Mouse (Mus musculus) testis, postnatal 10 days (tissue): ENCODE results near the gene Gm11214.

Experiments
- DNase-seq: peaks from one replicate; pipeline ENCODE4 v3.0.0; 2021; ENCODE audit warnings: low spot score

Gm11214 gene

DNA sequence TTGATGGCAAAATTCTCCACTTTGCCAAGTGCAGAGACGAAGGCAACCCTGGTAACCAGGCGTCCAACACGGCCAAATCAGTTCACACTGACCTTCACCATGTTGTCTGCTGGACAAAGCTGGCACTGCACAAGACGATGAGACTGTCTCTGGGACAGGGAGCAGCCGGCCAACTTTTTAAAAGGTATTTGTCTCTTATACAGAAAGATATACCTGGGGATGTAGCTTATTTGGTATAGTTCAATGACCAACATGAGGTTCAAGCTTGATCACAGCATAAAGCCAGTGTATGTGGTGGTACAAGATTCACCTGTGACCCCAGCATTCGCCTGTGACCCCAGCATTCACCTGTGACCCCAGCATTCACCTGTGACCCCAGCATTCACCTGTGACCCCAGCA is at the start of gene Gm11214:
Gm11214 (minus strand) TSS at position 101 of the 400 bp plus-strand sequence.
- no peak for DNase-seq

DNA sequence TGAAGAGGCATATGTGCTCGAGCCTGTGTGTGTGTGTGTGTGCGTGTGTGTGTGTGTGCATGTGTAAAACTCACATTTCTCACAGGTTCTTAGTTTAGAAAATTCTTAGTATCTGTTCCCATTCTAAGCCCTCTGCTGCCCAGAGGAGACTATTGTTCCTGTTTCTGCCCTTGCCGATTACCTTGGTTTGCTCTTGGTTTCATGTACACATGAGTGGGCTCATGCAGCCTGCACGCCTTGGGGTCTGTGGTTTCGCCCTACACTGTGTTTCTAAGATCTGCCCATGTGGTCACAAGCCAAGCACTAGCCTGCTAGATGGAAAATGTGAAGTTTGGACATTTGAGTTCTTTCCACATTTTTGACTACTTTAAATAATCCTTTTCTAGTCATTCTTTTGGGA is 48.7 kb upstream of the Gm11214 start:
- no peak for DNase-seq

DNA sequence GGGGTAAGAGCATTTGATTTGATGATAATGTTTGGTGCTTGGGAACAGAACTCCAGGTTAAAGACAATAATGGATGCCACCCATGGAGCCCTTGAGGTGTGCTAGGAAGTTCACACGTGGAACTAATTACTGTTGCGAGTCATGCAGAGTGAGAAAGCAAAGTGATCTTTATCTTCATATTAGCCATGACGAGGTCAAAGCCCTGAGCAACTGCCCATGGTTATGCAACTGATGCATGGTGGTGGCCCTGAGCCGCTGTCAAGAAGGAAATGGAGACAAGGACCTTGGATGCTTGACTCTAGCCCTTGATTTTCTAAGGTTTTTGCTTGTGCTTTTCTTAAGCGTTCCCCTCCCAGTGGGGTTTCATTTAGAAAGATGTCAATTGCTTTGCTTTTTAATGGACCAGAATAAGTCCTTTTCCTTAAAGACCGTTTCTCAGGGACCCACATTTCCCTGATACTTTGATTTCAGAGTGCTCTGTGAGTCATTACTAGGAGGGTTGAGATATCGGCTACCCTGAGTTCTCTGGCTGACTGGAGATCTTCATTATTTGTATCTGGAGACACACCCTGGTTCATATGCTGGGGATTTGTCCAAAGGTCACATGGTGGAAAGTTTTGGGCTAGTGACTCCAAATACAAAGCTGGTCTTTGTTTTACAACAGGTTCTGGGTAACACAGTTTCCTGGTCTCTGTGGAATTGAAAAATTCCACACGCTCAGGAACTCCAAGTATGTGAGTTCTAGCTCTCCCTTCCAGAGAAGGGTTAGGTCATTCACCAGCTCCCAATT is 47.4 kb upstream of the Gm11214 start:
- DNase-seq: no peak

DNA sequence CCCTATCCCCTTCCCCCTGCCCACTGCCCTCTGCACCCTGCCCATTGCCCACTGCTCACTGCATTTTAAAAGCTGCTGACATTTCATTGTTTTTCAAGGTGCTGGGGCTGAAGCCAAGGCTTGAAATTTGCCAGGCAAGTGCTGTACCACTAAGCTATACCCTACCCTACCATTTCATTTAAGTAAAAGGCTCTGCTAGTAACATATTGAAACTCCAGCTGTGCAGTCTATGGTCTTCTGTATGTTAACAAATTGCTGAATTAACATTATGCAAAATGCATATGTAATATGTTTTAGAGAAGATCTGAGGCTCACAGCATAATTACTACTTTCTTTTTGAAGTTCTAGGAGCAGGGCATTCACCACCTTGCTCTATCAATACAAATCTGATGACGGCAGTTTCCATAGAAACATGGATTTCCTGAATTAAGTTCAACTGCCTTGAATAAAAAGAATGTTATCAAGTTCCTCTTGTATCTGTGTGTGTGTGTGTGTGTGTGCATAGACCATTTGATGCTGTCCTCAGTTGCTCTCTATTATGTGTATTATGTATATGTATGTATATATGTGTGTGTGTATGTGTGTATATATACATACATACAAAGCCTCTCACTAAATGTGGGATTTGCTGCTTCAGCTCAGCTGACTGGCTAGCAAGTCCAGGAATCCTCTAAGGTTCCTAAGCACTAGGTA is 43.2 kb upstream of the Gm11214 start:
- DNase-seq: no peak

DNA sequence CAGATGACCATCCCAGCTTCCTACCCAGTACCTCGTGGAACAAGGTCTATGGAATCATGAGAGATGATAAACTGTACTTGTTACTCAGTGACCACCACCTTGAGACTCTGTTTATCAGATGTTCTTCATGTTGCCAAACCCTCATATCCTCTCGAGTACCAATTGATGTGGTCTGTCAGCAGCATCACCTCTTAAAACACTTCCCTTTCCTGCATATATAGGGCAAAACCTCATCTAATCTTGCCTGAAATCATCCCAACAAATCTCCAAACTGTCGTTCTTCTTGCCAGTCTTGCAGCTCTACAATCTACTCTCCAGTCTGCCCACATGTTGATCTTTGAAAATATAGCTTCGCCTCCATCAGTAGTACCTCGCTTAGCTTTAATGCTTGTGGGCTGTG is 41.1 kb upstream of the Gm11214 start:
- no peak for DNase-seq

DNA sequence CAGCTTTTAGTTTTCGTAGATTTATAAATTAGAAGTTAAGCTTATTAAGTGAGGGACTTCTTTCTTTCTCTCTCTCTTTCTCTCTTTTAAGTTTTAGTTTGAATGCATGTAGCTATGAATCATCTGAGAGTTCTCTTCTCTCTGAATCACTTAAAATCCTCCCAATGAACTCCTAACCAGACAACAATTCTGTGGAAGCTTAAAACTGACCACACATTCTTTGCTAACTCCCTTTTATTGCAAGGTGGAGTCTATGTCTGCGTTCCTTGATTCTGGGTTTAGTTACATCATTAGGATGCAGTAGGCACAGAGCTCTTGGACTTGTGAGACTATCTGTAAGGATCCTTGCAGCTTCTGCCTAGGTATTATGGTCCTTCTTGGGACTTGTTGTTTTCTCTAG is 40.5 kb upstream of the Gm11214 start:
- DNase-seq: no peak

DNA sequence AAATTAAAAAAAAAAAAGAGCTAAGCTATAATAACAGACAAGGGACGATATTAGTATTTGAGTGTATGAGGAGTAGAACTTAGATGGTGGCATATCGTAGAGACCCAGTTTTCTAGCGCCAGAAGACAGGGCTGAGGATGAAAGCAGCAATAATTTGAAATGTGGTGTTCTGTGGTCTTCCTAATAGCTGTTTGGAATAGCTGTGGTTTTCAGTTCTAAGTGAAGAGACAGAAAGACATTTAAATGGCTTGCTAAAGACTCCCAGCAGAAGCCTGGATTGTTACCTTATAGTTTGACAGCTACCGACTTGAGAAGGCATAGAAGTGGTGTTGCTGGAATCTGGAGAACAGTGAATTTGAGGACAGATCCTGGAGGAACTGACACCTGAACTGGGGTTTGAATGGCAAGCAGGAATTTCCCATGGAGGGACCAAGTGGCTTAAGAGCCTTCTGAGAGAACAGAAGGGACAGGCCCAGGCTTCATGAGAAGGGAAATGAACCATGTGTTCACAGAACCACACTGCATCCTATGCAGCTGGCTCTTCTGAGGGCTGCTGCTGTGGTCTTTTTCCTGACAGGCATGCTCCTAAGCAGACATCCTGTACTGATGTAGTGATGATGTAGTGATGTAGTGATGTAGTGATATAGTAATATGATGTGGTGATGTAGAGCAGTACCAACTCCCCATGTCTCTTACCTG is 39.0 kb upstream of the Gm11214 start:
- no peak for DNase-seq

DNA sequence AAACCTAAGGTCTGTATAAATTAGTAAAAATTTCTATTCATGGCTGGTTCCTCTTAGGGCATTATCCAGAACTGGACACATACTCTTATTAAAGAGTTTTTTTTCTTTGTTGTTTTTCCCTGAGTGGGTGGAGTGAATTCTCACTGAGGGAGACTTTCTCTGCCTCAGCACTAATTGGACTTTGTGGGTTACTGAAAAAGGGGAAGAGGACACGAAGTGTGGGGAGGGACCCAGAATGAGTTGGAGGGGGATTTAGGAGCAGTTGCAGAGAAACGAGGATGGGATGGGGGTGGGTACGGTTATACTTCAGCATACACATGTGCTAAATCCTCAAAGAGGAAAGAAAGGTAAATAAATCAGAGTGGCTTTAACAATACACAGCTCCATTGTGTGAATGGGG is 36.6 kb upstream of the Gm11214 start:
- DNase-seq: no peak

DNA sequence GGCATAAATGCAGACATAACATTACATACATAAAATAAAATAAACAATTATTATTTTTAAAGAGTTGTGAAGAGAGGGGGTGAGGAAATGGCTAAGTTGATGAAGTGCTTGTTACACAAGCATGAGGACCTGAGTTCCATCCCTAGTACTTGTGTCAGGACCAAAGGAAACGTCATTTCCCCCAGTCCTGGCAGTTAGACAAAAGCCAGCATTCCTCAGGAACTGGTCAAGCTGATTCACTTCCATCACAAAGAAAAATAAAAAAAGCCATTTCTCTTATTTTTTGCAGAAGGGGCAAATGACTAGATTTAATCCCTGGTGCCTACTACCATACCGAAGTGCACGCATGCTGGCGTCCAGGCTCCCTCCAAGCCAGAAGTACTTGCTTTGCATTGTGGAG is 33.7 kb upstream of the Gm11214 start:
- DNase-seq: no peak

DNA sequence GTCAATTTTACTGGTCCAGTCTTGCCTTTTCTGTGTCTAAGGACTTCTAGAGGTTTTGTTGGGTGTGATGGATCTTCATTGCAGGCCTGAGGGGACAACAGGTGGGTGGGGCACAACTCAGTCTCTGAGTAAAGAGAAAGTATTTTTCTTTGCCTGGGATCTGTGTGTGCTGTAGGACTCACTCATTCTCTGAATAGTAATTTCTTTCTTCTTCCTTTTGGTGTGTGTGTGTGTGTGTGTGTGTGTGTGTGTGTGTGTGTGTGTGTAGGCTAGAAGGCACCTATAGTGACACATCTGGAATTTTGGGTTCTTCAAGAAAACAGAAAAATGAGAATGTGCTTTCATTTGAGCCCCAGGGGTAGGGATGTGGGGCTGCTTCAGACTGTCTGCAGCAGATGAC is 29.2 kb upstream of the Gm11214 start:
- DNase-seq: no peak

DNA sequence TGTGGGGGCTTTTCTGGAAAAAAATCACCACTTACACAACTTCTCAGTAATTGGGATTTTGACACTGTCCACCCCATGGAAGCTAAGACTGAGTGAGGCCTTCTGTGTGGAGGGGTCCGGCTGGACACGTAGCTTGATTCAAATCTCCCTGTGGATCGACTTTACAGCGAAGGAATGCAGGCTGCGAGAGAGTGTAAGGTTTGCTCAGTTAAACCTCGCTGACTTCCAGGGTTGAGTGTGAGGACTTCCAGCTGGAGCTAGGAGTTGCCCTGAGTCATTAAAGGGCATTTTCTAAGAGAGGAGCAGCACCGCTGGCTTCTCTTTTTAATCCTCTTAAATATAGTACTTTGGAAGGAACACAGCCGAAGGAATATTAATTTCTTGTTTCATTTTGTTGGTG is 24.2 kb upstream of the Gm11214 start:
- no peak for DNase-seq

DNA sequence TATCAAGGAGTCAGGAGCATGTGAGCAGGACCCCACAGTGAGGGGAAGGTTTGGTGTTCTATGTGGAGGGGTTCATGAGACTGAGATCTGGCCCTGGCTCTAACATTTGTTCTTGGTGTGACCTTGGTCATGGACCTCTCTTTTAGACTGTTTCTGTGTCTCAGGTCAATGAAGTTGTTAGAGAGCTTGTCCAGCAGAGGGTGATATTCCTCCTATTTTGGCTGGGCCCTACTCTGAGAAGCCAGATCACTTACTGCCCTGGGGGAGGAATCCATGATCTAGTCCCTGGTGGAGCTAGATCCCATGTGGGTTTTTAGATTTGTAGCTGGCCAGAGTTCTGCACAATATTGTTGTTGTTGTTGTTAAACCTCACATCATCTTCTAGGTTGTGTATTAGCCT is 23.0 kb upstream of the Gm11214 start:
- no peak for DNase-seq

DNA sequence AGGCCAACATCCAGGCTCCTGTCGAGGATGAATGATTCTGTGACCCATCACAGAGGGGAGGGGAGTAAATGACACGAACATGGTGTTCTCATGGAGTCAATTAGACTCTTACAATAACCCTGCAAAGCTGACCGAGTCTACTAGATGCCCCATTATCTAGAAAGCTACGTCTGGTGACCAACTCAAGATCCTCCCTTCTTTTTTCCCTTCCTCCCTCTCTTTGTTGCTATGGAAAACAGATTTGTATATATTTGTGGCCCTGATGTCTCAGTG is 22.0 kb upstream of the Gm11214 start:
- DNase-seq: no peak

DNA sequence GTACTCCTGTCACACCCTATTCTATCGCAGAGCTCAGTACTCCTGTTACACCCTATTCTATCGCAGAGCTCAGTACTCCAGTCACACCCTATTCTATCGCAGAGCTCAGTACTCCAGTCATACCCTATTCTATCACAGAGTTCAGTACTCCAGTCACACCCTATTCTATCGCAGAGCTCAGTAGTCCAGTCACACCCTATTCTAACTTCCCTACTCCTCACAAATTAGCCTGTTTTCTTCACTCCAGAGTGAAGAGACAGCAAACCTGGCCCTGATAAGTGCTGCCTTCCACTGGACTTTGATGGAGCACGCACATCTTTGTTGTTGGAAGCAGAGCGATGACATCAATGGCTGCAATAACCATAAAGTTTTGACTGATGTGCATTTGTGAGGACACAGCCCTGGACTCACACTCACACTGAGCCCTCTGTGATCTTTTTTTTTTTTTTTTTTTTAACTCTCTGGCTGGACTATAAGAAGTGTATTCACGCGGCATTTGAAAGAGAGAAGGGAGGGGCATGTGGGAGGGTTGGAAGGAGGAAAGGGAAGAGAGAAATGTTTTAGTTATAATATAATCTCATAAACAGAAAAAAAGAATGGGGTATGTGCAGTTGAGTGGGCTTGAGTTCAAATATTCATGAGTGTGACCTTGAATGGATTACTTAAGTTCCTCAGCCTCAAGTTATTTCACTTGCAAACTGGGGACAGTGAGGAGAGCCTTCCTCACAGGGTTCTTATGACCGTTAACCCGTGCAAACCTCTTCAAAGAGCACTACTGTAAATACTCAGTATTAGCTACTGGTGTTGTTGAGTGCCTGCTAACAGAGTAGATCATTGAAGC is 21.5 kb upstream of the Gm11214 start:
- DNase-seq: no peak

DNA sequence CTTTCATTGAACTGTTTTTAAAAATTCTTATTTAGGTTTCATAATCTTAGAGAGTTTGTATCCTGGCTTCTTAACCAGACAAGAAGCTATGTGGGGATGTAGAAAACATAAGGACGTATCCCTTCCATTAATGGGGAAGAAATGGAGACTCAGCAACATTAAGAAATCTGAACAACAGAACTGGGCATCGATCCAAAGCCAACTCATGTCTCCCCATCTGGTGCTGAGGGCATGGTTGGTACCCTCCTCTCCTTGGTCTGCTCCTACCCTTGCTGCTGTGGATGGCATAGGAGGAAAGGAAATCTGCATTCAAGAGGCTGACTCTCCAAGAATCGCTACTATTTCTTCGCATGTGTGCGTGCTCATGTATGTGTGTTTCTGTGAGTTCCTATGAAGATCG is 20.5 kb upstream of the Gm11214 start:
- no peak for DNase-seq

DNA sequence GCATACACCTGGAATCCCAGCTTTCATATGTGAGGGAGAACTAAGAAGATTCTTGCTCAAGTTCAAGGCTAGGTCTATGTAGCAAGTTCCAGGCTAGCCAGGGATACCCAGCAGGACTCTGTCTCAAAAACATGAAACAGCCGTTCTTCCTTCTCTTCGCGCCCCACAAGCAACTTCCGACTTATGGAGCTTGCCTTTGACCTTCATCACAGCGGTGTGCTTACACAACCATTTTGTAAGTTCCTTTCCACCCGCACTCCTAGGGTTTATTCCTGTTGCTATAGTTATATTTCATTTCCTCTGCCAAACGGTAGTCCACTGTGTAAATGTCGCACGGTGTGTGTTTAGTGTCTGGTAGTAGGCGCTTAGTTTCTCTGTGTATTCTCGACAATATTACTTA is 19.9 kb upstream of the Gm11214 start:
- no peak for DNase-seq

DNA sequence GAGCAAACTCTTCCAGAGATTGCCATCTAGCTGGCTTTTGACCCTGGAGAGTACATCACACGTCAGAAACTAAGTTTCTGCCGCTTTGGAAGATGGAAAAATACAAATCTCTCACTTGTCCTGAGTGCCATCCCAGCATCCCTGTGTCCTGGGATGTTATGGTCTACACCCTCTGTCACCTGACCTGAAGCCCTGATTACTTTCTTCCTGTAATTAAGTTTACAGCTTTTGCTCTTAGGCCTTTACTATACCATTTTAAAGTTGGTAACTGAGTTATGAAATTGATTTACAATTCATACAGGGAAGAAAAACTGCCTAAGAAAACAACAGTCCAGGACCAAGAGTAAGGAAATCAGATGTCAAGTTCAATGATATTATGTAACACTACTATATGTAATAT is 19.3 kb upstream of the Gm11214 start:
- no peak for DNase-seq

DNA sequence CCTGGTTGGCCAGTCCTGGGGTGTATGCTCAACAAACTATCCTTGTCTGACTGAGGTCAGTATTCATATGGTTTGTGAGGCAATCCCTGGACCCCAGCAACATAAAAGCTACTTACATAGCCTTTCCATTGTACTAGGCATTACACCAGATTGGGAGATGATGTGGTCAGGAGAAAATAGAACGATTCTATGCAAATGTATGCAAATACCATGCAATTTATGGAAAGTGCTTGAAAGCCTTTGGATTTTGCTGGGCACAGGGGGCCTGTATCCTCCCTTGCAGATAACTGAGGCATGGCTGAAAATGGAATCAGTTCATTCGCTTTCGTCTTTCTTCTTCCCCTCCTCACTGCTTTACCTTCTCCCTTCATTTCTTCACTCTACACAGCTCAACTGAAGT is 18.4 kb upstream of the Gm11214 start:
- no peak for DNase-seq

DNA sequence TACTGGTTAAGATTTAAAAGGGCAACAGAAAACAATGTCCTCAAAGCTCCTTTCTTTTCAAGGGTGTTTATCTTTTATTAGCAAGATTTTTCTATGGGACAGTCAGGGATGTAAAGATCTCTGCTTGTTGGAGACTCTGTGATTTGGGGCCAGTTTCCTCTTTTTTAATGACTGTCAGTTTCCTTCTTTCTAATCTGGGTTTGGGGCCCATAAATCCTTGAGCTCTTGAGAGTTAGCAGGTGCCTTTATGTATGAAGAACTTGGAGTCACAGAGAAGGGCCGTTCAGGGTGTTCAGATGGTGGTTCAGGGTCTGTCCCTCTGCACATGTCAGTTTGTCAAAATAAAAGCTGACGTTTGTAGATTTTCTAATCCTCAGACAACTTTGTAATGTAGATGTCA is 11.9 kb upstream of the Gm11214 start:
- no peak for DNase-seq

DNA sequence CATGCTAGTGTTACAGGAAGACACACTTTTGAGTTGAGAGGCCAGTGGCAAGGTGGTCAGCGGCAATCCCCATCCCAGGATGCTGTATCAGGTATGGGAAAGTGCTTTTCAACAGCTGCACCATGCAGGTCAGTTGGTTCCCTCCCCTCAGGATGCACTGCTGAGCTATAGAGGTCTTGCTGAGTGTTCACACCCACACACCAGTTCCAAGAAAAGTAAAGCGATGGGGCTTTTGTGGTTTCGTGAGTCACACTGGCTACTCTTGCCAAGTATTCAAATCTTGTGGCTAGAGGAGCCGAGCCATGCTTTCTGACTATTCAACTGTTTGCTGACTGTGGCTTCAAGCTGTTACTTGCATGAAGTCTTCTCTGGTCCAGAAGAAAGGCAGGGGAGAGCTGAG is 5.1 kb upstream of the Gm11214 start:
- DNase-seq: no peak

DNA sequence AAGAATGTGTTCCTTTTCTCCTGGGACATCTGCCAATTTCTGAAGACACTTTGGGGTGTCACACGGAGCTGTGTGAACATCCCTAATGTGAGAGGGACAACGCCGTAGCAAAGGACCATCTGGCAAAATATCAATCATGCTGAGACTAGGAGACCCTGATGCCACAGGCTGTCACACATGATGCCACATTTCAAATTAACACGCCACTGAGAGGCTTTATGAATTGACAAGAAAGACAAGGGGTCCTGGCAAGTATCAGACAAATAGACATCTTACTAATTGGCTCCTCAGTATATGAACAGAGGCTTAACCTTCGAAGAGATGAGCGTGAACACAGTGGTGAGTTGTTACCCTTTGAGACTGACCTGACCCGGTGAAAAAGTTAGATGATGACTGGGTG is 2.6 kb upstream of the Gm11214 start:
- no peak for DNase-seq

DNA sequence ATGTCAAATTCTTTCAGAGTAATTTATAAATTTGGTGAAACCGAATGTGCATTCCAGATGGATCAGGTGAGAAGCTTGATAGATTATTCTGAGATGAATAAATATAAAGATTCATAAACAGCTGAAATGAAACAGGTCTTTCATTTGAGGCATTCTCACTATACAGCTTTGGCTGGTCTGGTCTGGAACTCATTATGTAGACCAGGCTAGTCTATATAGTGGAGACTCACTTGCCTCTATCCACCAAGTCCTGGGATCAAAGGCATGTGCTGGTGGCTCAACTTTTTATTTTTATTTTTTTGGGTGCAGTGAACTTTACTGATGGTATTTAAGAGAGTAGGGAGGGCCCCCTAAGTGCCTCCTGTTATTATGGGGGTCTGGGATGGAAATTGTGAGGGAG is 1.3 kb downstream of the Gm11214 start:
- DNase-seq: no peak

DNA sequence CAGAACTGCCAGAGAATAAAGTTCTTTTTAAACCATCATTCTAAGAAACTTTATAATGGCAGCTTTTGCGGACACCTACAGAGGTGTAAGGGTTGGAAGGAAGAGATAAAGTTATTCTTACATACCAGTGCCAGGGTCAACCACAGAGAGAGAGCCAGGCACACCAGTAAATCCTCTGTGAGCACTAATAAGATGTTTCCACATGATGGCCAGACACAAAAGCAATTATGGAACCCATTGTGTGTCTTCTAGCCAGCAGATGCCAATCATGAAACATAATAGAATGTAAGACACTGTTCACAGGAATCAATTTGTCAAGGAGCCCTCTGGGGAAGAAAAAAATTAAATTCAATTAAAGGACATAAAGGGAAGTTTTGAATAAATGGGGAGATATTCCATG is 1.8 kb downstream of the Gm11214 start:
- no peak for DNase-seq
